Mouse (Mus musculus) CD8-positive naive resting alpha-beta T cell, adult 2 months (primary cell): ENCODE data around the gene Mymx.

ENCODE experiments used
- DNase-seq, 2 experiments: peaks; one replicate each; pipeline ENCODE4 v3.0.0; 2022; ENCODE audit warnings: low read depth in 2 of 2, low spot score in 2 of 2

The Mymx gene

DNA sequence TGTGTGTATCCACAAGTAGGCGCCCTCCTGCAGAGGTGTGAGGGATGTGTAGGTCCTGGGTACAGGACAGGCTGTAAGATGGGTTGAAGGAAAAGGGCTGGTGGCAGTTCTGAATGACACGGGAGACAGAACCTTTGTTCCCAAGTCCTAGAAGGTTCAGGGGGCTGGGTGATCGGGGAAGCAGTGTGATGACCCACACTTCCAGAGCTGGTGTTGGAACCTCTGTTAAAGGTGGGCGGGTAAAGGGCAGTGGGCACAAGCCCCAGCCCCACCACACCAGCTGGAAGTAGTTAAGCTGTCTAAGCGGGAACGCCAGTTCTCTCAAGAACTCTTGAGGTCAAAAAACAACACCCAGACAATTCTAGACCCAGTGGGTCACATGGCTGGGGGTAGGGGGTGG, 11.5 kb downstream of the Mymx start:
- DNase-seq = no peak

DNA sequence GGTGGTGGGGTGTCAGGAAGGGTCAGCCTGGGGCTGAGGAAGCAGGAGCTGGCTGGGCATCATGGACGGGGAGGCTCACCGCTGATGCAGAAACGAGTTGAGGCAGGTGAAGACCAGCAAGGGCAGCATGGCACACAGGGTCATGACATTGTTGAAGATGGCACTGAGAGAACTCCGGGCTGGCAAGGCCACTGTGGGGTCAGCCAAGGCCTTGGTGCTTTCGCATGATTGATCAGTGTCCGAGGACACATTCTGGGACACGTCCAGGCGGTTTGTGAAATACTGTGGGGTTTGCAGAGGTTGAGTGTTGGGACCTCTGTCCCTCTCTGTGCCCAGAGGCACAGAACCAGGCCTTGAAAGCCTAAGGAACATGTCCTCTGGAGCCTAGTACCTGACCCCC, 12.1 kb downstream of the Mymx start:
- no peak for DNase-seq

DNA sequence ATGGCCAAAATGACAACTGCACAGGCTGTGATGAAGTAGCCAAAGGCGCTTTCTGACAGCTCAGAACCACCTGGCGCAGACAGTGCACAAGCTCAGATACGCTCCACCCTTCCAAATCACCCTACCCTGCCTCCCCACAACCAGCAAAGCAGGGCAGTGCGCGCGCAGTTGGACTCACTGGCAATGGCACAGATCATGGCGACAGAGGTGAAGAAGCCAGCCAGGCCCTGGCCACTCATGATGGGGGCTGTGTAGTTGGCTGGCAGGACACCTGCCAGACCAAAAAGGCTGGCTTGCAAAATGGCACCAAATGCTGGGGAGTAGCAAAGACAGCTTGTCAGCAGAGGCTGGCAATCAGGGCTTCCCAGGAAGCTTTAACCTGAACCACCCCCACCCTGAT, 12.7 kb downstream of the Mymx start:
- DNase-seq = no peak

DNA sequence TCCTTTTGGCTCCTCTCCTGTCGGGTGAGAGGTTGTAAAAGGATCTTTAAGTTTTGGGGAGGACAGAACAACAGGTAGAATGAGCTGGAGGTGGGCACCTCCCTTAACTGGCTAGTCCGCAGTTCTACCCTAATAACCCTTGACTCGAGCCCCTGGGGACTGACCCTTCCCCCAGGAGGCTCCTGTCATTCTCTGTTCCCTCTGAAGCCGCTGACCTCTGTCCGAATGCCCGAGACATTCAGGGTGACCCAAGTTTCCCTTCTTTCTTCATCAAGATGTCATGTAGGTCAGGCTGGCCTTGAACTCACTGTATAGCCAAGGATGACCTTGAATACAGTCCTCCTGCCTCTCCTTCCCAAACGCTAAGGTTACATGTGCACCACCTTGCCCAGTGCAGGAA, 13.5 kb downstream of the Mymx start:
- no peak for DNase-seq

DNA sequence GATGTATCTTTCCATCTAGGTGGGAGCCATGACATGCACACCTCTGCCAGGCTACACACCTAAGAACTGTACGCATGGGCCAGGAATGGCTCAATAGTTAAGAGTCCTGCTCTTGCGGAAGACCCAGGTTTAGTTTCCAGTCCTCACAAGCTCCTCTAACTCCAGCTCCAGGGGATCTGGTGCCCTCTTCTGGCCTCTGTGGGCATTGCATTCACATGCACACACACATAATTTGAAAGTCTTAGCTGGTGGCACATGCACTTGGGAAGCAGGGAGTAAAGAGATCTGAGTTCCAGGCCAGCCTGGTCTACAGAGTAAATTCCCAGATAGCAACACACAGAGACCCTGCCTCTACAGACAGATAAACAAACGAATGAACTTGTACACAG, 15.5 kb downstream of the Mymx start:
- no peak for DNase-seq

DNA sequence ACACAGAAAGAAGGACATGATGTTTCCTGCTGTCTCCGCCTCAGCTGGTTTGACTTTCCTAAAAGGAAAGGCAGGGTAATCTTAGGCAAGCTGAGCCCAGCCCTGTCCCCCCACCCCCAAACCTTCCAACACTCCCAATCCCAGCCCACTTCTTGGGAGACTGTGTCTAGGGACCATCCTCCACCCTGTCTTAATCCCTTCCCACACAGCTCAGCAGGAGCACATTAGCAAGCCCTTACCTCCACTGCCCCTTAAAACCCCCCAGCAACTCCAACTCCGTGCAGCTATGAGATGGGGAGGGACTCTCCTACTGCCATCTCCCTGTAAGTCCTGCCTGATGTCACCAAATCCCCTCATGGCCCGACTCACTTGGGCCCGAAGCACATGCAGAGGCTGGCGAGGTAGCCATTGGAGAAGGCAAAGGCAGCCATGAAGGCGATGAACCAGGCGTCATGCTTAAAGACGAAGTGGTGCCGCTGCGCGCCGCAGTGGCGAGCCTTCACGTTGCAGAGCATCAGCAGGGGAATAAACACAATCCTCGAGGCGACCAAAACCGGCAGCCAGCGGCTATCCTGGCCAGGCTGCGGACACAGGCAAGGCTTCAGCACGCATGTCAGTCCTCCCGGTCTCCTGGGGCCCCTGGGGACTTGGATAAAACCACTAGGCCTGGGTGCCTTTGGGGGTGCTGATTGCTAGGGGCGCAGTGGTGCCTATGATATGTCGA, 16.0 kb downstream of the Mymx start:
- DNase-seq = no peak

DNA sequence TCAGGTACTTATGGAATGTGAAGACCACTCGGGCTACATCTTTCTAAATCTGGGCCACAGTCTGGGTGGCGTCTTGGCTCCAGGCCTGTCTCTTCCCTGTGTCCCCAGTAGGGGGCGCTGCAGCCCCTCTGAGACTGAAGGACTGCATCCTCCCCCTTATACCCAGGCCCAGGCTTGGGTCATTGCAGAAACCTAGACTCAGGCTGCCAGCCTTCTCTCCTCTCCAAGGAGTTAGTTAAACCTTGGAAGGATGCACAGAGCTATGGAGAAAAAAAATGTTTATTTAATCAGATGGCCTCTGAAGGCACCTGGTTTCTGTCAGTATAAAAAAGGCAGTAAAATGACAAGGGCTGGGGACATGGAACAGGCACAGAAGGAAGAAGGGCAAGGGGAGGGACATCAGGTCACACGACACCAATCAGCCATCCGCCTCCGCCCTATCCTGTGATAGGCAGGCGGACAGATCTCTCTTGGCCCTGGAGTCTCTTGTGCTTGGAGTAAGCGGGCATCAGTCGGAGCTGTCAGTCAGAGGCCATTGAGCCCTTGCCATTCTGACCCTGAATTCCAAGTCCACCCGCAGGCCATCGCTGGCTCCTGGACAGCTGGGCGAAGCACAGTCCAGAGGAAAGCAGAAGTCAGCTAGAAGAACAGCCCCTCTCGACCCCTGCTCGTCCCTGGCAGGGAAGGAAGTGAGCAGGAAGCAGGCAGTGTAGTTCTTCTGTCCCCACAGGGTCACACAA, 16.8 kb downstream of the Mymx start:
- peak; percentile 66 to 71 for DNase-seq

DNA sequence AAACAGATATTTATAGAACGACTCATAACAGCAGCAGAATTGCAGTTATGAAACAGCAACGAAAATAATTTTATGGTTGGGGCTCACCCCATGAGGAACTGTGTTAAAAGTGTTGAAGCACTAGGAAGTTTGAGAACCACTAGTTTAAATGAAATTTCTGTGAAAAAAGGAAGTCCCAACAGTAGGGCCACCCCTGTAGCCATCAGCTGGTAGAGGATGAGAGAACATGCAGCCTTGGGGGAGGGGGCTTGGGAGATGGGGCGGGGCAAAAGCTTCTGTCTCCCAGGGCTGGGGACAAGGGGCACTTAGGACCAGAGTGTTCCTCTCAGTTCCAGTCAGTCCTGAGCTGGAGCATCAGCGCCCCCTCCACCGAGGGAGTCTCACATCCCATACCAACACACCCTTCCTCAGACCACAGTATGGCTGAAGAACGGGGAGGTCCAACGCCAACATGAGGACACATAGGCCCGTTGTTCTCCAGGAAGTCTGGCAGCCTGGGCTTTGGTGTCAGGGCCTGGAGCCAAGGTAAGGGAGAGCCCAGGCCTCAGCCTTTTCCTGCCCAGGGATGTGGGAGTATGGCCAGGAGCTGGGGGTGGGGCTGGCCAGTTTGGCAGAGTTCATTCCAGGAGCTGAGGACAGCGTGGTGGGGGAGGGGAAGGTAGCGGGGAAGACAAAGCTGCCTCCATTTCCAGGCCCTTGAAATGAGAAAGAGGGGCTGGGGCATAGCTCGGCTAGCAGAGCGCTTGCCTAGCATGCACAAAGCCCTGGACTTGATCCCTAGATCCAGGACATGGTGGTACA, 17.6 kb downstream of the Mymx start:
- DNase-seq = no peak

DNA sequence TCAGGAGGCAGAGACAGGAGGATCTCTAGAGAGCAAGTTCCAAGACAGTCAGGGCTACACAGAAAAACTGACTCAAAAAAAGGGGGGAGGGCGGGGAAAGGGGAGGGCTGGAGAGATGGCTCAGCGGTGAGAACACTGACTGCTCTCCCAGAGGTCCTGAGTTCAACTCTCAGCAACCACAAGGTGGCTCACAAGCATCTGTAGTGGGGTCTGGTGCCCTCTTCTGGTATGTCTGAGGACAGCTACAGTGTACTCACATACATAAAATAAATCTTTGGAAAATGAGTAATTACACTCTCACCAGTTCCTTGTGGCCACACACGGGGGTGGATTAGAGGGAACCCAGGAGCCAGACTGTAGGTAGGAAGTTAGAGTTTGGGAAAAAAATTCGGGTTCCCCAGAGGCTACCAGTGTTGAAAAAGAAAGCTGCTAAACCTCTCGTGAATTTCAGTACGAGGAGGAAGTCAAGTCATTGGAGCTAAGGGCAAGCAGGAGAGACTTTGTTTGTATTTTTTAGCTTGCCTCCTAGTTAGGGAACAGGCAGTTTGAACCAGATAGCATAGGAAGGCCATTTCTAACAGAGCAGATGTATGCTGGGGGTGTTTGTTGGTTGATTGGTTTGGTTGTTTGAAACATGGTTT, 19.1 kb downstream of the Mymx start:
- DNase-seq = no peak

DNA sequence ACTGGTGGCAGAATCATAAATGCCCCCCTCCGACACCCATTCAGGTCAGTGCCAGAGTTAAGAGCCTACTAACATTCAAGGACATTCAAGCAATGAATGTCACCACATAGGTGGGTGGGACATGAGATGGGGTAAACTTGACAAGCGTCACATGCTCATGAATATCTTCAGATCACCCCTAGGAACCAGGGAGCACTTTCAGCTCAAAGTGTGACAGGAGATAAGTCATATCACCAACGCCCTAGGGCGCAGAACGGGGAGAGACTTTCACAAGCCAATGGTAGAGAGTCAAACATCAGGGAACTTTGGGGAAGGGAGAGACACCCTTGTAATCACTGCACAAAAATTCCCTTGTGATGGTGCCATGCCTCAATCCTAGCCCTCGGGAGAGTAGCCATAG, 19.7 kb downstream of the Mymx start:
- DNase-seq = no peak

DNA sequence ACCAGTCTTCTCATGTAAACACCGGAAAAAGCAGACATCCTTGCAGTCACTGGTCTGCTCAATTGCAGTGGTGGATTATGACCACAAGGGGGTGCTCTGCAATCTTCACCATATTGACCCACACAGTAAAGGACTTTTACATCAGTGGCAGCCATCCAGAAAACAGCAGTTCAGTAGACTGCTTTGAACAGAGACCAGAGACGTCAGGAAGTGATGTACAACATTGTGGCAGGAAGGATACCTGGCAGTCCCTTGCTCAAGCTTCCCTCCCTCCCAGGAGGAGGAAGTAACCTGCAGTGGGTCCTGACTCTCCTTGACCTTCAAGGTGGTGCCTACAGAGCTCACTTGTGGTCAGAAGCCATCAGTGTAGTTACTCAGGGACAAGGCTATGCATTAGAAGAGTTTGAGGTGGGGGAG, 20.3 kb downstream of the Mymx start:
- DNase-seq = peak; percentile 50 to 72

DNA sequence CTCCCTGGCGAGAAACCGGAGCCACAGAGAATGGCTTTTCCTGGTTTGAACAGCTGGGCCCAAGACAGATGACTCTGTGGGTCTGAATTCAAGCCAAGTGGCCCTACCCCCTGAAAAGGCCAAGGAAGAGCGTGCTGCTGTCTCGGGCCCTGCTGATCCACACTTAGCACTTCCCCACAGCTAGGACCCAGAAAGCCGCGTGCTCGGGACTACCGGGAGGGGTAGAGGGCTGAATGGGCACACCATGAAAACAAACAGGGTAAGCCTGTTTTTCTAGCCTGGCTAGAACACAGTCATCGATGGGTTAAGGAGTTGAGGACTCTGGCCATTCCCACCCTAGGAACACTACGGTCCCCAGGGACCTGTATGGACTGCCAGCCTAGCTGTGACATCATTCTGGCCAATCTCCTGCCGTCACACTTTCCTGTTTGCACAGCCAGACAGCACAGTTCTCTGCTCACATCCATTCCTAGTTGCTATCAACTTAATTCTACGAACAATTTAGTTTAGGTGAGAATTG, 20.9 kb downstream of the Mymx start:
- no peak for DNase-seq

DNA sequence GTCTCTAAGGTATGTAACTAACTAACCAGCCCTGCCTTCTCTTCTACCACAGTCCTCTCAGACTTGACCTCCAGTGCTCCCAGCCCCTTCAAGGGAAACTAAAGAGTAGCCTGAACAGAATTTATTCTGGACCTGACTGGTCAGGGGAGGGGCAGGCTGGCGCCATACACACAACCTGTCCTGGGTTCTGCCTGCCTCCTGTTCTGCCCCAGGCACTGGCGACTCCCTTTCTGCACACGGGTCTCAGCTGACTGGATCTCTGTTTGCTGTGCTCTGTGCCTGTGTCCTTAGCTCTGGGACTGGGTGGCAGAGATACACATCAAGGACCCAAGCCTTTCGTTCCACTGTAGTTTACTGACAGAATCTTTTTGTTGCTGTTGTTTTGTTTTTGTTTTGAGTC, 22.3 kb downstream of the Mymx start:
- DNase-seq = no peak

DNA sequence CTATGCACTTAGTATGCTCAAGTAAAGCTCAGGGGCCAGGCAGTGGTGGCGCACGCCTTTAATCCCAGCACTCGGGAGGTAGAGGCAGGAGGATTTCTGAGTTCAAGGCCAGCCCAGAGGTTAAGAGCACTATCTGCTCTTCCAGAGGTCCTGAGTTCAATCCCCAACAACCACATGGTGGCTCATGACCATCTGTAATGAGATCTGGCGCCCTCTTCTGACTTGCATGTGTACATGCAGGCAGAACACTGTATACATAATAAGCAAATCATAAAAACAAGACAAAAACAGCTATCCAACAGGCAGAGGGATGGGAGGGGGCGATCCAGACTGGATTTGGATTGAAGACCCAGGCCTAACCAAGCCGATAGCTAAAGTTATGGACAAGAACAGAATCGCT, 23.1 kb downstream of the Mymx start:
- DNase-seq = no peak

DNA sequence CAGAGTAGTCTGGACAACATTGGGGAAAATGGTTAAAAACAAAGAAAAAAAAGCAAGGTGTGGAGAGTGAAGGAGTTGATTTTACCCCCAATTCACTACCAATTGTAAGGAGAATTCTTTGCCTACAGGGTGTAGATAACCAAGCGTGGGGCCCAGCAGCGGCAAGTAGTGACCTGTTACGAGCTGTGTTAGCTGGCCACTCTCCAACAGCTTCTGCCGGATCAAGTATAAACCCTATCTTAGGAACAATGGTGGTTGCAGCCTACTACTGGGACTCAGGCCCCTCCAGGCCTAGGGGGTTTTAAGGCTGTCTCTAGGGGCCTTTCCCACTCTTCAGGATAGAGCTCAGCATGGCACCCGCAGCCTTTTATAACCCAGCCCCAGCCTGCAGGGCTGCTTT, 23.7 kb downstream of the Mymx start:
- DNase-seq = no peak

DNA sequence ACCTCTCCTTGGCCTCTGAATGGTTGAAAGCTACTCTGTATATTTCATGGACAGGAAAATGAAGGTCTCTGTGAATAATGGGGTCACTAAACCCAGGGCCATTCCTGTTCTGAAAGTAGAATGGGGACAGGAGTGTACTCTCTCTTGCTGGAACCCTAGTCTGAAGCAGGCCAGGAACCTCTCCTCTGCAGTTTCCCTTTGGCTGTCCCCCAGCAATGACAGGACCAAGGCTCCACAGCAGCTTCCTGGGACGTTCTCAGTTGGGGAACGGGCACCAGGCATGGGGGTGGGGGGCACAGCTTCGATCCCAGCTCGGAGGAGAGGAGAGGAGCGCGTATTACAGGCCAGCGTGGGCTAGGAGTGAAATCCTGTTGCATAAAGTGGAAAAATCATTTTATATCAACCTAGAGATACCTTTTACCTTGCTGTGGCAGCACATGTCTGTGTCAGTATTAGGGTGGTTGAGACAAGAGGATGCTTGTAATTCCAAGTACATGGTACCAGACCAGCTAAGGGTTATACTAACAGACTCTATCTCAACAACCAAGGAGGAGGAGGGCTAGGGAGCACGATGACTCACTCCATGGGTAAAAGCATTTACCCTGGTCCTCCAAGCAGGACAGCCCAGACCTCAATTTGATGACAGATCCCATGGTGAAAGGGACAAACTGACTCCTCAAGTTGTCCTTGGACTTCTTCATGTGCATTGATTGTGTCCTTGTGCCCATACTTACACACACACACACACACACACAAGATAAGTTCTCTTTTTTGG, 26.6 kb downstream of the Mymx start:
- DNase-seq = no peak

DNA sequence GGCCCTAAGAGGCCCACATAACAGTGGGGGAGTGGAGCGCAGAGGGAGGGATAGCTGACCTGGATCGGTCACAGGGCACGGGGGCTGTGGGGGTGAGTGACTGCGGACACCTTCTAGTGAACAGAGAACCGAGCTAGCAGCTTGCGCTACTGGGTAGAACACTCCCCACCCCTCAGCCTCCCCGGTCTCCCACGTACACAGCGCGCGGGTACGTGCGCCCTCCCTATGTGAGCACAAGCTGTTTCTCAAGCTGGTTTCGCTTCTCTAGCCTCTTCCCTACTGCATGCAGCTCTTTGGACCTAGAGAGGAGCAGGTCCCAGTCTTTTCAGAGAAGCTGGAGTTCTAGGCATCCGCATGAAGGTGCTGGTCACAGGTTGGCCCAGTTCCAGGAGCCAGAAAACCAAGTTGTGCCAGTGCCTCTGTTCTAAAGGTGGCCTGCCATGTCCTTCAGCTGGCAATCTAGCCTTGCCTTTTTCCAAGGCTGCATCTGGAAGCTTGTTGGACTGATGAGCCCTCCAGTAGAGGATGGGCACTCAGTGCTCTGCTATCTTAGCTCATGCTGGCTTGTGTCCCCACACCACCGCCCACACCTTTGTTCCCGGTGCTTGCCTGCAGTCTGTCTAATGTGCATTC, 27.7 kb downstream of the Mymx start:
- DNase-seq = peak; percentile 67 to 72

DNA sequence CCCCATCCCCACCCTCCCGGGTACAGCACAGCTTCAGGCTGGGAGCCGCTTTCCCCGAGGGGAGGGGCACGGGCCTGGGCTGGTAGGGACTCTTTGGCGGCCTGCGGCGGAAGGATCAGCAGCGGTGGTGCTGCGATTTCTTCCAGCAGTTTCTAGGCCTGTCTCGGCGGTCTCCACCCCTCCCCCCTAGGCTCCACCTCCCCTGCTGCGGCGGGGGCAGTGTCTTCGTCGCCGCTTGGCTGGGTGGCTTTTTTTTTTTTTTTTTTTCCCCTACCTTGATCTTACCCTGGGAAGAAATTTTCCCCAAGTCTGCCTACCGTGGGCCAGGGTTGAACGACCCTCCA, 28.1 kb downstream of the Mymx start:
- peak; percentile 88 to 91 for DNase-seq

DNA sequence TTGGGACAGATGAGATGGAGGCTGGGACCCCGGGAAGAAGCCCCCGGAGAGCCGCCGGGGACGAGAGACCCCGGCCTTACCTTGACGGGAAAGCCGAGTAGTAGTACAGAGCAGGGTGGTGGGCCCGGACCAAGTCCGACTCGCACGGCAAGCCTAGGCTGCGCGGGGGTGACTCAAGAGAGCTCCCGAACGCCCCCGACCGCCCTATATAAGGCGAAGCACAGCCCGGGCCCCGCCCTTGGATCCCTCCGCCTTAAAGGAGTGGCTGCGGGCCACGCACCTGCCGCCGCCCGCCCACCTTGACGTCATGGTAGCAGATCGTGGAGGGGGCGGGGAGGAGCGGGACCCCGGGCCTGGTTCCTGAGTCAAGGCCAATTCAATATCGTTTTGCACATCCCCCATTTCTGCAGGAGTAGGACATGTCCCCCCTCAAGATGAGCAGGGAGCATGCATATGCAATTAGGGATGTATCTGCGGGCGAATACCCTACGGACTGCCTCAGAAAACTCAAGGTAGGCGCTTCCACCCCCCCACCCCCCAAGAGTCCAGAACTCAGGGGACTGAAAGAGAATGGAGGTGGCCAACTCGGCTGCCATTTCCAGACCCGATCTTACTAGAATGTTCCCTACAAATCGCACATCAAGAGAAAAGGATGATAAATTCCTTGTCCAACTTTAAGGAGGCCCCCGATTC, 28.7 kb downstream of the Mymx start, which contains the start of gene Hsp90ab1:
Gene Hsp90ab1 (minus strand): TSS at position 185 of the 693 bp plus-strand sequence.
- peak; percentile 99 to 100 for DNase-seq
